Mouse (Mus musculus) ES-E14 (cell line): ENCODE results near the gene Stau1.

Source experiments
- CHD2 ChIP-seq: IDR thresholded peaks from 2 replicates; pipeline ENCODE4 v1.6.1; 2014; ENCODE audit warnings: mild to moderate bottlenecking, low read depth, low read length, inconsistent platforms
- HCFC1 ChIP-seq: IDR thresholded peaks from 2 replicates; pipeline ENCODE4 v1.6.1; 2012; ENCODE audit warnings: low read length, inconsistent platforms, borderline replicate concordance; ENCODE audit not compliant: insufficient read depth
- MAFK ChIP-seq: IDR thresholded peaks from 2 replicates; pipeline ENCODE4 v1.6.1; 2014; ENCODE audit warnings: mild to moderate bottlenecking, low read depth, low read length, inconsistent platforms; ENCODE audit not compliant: insufficient read depth
- ZNF384 ChIP-seq: IDR thresholded peaks from 2 replicates; pipeline ENCODE4 v1.6.1; 2012; ENCODE audit warnings: low read depth, low read length, inconsistent platforms

GRCm38 (mm10) chr2:167010546-167010945 is 14.4 kb upstream of the Stau1 start:
- no peak for TF ChIP-seq CHD2
- TF ChIP-seq ZNF384 = no peak
- TF ChIP-seq HCFC1 = no peak
- TF ChIP-seq MAFK = no peak
